Mouse (Mus musculus) embryonic facial prominence, embryonic 10.5 days (tissue): ENCODE measurements around the gene Olah. TPM values are rescaled to one million over a fixed set of nuclear protein-coding genes. Genes with fewer than 3 reads are reported as not detected.

Experiments used
- DNase-seq: peaks from one replicate; pipeline ENCODE4 v3.0.0-alpha.2; 2017; ENCODE audit warnings: low spot score
- H3K27ac ChIP-seq: fragments of 300-500 bp; sonication (generic); replicated peaks from 2 replicates; pipeline ENCODE4 v1.5.1; 2016; ENCODE audit warnings: mild to moderate bottlenecking
- H3K27me3 ChIP-seq: fragments of 300-500 bp; sonication (generic); replicated peaks from 2 replicates; pipeline ENCODE4 v1.6.1; 2016; ENCODE audit warnings: low read depth, mild to moderate bottlenecking; ENCODE audit not compliant: poor library complexity, severe bottlenecking
- H3K36me3 ChIP-seq: fragments of 300-500 bp; sonication (generic); replicated peaks from 2 replicates; pipeline ENCODE4 v1.6.1; 2016; ENCODE audit warnings: mild to moderate bottlenecking, moderate library complexity
- H3K4me1 ChIP-seq: fragments of 300-500 bp; sonication (generic); 2 replicates; pipeline ENCODE4 v1.6.1; 2016
- H3K4me3 ChIP-seq: fragments of 300-500 bp; sonication (generic); 2 replicates; pipeline ENCODE4 v1.5.1; 2016; ENCODE audit warnings: mild to moderate bottlenecking, moderate library complexity
- H3K9me3 ChIP-seq: fragments of 300-500 bp; sonication (generic); 2 replicates; pipeline ENCODE4 v1.6.1; 2016; ENCODE audit warnings: mild to moderate bottlenecking
- WGBS: fragments of 180-500 bp; shearing (Covaris S2); methylation state at CpG from one replicate; pipeline ENCODE4 v1.1.7; 2016; 5-methylcytosine and 5-hydroxymethylcytosine counted together
- polyA plus RNA-seq: library from polyadenylated mRNA; unstranded; fragments of >200 nt; fragmentation: Nextera tagmentation; extraction: Ambion mirVana; gene quantifications from 2 replicates; pipeline ENCODE4 v1.2.1, GENCODE M21; 2016

Olah gene
- polyA plus RNA-seq, 1 experiment from 2014 or later, result not detected

DNA sequence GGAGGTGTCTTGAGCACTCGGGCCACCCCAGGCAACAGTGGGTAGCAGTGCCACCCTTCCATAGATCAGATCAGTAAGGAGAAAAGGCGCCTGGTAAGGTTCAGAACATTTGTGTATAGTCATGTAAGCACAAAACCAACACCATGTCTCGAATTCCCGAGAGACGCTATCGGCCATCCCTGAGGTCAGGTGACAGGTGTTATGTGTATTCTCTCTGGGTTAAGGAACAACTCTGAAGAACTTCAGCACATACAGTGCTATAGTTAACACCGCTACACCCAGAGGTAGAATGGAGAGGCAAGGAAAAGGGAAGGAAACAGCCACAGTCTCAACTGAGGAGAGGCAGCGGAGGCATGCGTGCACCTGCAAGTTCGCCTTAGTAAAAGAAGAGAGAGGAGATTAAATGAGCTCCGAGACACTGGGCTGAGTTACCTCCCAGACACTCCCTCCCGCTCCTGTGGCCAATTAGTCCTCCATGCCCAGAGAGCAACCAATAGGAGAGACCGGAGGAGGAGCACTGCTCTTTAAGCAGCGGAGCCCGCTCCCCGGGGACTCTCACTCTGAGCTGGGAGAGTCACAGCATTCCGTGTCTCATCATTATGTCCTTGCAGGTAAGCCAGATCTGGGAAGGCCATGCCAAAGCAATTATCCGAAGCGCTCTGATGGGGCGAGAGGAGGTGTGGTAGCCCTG, 61.3 kb downstream of the Olah start, which contains the start of gene Acbd7:
Gene Acbd7 (plus strand): TSS at position 558 of the 691 bp plus-strand sequence.
- Histone ChIP-seq H3K4me1 (peaks cover 19% of the 10 kb centered on the region), H3K36me3 (no peaks in the 10 kb centered on the region), H3K27ac (no peak within 1 kb of the TSS), H3K27me3 (peaks cover 20% of the 10 kb centered on the region), H3K4me3 (peak within 1 kb of the TSS; percentile 46), H3K9me3 (no peaks in the 10 kb centered on the region)
- WGBS, result 5% methylated on average over 20 of the region's 20 CpGs
- DNase-seq, result peak; percentile 61

DNA sequence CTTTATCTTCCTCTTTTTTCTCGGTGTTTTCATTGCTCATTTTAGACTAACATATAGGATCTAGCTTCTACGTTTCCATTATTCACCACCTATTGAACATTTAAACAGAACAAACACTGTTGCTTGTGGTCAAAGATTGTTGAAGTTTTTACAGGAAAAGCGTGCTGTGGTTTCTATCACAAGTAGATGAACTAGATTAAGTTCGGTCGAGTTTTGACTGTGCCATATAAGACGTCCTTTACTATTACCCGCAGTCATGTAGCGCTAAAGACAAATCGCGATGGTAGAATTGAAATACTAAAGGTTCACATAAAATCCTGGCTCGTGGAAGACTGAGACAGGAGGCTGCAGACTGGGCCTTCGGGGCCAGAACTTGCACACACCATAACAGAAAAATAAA, 63.2 kb downstream of the Olah start:
- Histone ChIP-seq H3K36me3 (peaks cover 15% of the 10 kb centered on the region), H3K9me3 (no peaks in the 10 kb centered on the region), H3K4me3 (no peak overlapping the region), H3K4me1 (peaks cover 20% of the 10 kb centered on the region), H3K27me3 (peaks cover 20% of the 10 kb centered on the region), H3K27ac (no peak overlapping the region)
- 92% methylated on average over 12 of the region's 12 CpGs for WGBS
- DNase-seq, result no peak

DNA sequence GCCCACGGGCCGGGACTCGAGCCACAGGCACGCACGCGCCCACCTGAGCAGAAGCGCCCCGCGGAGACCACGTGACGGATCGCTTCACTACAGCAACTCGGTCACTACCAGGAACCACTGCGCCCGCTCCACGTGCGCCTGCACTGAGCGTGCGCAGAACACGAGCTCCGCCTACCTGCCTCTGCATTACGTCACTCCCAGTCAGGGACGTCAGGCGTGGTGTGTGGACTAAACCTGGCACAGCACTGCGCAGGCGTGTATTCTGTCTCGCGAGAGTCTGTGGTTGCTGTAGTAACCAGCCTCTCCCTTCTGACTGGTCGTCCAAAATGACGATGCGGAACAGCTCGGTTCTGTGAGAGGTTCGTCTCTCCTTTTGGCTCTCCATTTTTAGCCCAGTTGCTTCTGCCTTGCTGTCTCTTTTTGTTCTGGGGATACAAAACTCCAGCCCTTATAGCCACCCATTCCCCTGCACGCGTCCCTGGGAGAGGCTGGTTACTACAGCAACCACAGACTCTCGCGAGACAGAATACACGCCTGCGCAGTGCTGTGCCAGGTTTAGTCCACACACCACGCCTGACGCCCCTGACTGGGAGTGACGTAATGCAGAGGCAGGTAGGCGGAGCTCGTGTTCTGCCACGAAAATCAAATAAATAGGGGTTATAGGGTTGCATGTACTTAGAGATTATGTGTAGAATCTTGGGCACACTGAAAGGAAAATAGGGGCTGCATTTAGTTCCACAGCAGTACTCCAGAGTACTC, 64.3 kb downstream of the Olah start, which contains the start of gene Rpp38:
Gene Rpp38 (minus strand): TSS at position 160 of the 759 bp plus-strand sequence.
- peak; percentile 97 for DNase-seq
- H3K27ac ChIP-seq, result peak within 1 kb of the TSS; percentile 89
- H3K9me3 ChIP-seq, result no peaks in the 10 kb centered on the region
- H3K27me3 ChIP-seq, result peaks cover 18% of the 10 kb centered on the region
- H3K36me3 ChIP-seq, result peaks cover 26% of the 10 kb centered on the region
- H3K4me3 ChIP-seq, result peak within 1 kb of the TSS; percentile 79
- H3K4me1 ChIP-seq, result peaks cover 20% of the 10 kb centered on the region
- WGBS, result under 1% methylated on average over 45 of the region's 45 CpGs

DNA sequence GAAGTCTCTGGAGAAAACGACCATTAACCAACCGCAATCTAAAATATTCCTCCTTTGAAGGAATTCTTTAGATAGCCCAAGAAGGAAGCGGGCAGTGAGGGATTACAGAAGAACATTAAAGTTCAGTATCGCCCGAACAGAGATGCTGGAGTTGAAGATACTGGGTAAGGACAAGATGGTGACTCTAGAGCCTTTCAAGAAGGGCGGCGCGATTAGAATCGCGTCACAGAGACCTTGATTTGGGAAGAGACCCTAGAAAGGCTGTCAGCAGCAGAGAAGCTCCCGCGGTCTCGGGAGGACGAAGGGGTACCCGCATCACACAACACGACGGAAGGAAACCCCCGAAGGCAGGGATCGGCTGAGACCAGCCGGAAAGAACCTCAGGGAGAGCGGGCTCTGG, 65.0 kb downstream of the Olah start:
- Histone ChIP-seq H3K27me3 (peaks cover 14% of the 10 kb centered on the region), H3K9me3 (no peaks in the 10 kb centered on the region), H3K27ac (peak overlapping the region; percentile 89), H3K4me1 (peaks cover 20% of the 10 kb centered on the region), H3K36me3 (peaks cover 28% of the 10 kb centered on the region), H3K4me3 (peak overlapping the region; percentile 79)
- no peak for DNase-seq
- 3% methylated on average over 21 of the region's 21 CpGs for WGBS

DNA sequence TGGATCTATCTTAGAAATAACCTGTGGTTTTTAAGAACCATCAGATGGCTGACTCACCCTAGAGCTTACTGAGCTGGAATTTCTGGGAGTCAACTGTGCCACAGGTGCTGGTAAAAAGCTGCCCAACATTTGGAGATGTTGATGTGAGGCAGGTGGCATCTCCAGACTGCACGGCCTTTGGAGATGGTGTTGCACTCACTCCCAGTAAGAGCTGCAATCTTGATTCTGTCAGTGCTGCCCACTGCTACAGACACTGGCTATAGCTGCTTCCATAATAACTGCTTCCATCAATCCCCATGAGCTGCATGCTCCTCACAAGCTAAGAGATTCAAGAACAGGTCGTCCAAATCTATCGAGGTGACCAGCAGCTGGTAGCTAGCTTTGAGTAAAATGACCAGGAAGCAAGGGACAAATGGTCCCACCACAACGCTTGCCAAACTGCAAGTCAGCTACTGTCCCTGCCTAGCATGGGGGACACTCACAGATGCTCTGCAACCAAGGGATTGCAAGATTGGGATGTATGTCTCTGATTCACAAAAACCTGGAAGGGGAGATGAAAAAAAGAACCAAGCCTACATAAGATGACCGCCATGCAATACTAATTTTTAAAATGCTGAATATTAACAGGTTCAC, 65.8 kb downstream of the Olah start:
- peak overlapping the region; percentile 79 for H3K4me3 ChIP-seq
- peaks cover 20% of the 10 kb centered on the region for H3K4me1 ChIP-seq
- no peak overlapping the region for H3K27ac ChIP-seq
- H3K9me3 ChIP-seq, result no peaks in the 10 kb centered on the region
- peaks cover 7% of the 10 kb centered on the region for H3K27me3 ChIP-seq
- WGBS, result 86% methylated on average over 5 of the region's 5 CpGs
- peaks cover 37% of the 10 kb centered on the region for H3K36me3 ChIP-seq
- DNase-seq, result no peak

DNA sequence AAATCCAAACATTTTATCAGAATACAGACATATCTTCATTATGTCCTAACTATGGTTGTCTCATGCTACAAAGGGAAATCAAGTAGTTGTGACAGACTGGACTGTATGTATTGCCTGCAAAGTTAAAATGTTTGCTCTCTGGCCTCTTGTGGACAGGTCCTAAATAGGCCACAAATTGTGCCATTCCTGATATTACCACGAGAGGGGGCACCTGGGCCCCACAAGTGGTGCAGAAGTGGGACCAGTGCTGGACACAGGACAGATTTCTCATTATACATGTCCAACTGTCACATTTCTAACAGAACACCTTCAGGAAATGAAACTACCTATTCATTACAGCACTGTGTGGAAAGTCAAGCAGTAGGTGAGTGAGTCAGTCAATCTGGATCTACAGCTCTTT, 69.7 kb downstream of the Olah start:
- 33% methylated on average over 1 of the region's 1 CpGs for WGBS
- H3K27me3 ChIP-seq, result no peaks in the 10 kb centered on the region
- peaks cover 13% of the 10 kb centered on the region for H3K4me1 ChIP-seq
- 0 out of 2 replicates have a peak, but pooled peaks cover 5% of the 10 kb centered on the region for H3K9me3 ChIP-seq
- H3K36me3 ChIP-seq, result peaks cover 71% of the 10 kb centered on the region
- H3K4me3 ChIP-seq, result no peak overlapping the region
- H3K27ac ChIP-seq, result no peak overlapping the region
- peak; percentile 32 for DNase-seq

DNA sequence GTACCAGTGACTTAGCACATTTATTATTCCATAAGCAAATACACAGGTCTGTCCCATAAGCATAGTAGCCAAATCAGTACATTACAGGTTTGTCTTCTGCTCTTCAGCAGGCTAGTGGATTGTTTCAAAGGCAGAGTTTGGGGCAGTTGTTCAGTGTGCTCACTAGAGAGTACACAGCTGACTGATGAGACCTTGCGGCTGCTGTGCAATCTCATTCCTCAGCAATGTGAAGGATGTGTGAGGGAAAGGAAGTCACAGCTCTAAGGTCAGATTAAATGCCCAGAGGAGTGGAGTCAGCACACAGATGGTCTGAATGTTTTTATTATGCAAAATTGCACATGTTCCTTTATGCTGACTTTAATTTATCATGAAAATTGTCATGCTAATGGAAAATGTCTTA, 70.5 kb downstream of the Olah start:
- WGBS, result 98% methylated on average over 1 of the region's 1 CpGs
- Histone ChIP-seq H3K27ac (no peak overlapping the region), H3K4me1 (peaks cover 9% of the 10 kb centered on the region), H3K27me3 (no peaks in the 10 kb centered on the region), H3K36me3 (peaks cover 75% of the 10 kb centered on the region), H3K4me3 (no peak overlapping the region), H3K9me3 (0 out of 2 replicates have a peak, but pooled peaks cover 5% of the 10 kb centered on the region)
- DNase-seq, result no peak

DNA sequence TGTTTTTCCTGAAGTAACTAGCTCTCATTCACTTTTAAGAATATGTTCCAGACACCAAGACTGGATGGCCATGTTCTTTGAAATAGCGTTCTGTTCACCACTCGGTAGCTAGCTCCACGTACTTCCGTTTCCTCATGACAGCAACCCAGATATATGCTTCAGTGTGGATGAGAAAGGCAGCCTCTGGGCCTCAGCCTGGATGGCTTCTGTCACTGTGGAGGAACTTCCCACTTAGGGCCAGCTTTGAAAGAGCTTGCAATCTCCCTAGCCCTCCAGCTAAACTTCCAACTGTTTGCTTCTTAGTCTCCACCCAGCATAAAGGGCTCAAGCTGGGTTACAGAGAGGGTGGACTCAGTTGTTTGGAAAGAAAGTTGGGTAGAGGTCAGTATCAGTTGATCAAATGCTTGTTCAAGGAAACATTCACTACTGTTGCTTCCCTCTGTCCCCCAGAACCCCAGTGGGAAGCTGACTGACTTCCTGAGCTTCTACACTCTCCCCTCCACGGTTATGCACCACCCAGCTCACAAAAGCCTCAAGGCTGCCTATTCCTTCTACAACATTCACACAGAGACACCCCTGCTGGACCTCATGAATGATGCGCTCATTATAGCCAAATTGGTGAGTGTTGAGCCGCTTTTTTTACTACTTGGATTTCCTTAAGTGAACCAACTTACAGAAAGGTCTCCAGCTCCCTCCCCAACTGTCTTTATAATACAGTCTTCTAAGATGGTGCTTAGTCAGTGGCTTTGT, 72.5 kb downstream of the Olah start:
- Histone ChIP-seq H3K4me1 (no peaks in the 10 kb centered on the region), H3K9me3 (0 out of 2 replicates have a peak, but pooled peaks cover 5% of the 10 kb centered on the region), H3K27me3 (no peaks in the 10 kb centered on the region), H3K27ac (no peak overlapping the region), H3K36me3 (peaks cover 72% of the 10 kb centered on the region), H3K4me3 (no peak overlapping the region)
- no peak for DNase-seq
- WGBS, result 92% methylated on average over 7 of the region's 7 CpGs

DNA sequence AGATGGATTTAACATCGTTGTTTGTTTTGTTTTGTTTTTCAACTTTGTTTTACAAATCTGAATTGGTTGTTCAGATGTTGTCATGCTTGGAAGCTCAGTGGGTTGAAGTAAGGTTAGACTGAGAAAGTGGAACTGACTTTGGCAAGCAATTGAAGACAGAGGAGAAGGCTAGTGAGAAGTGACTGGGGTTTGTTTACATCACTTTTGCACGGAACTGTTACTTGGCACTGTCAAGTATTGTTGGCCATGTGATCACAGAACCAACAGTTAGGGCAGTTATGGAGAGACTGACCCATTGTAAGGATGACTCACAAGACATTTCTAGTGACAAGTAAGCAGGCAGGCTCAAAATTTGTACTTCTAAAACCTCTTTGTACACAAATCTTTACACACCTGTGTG, 73.9 kb downstream of the Olah start:
- H3K27me3 ChIP-seq, result no peaks in the 10 kb centered on the region
- 90% methylated on average over 2 of the region's 2 CpGs for WGBS
- H3K27ac ChIP-seq, result no peak overlapping the region
- no peak overlapping the region for H3K4me3 ChIP-seq
- H3K36me3 ChIP-seq, result peaks cover 72% of the 10 kb centered on the region
- DNase-seq, result no peak
- H3K9me3 ChIP-seq, result 0 out of 2 replicates have a peak, but pooled peaks cover 5% of the 10 kb centered on the region
- H3K4me1 ChIP-seq, result no peaks in the 10 kb centered on the region

DNA sequence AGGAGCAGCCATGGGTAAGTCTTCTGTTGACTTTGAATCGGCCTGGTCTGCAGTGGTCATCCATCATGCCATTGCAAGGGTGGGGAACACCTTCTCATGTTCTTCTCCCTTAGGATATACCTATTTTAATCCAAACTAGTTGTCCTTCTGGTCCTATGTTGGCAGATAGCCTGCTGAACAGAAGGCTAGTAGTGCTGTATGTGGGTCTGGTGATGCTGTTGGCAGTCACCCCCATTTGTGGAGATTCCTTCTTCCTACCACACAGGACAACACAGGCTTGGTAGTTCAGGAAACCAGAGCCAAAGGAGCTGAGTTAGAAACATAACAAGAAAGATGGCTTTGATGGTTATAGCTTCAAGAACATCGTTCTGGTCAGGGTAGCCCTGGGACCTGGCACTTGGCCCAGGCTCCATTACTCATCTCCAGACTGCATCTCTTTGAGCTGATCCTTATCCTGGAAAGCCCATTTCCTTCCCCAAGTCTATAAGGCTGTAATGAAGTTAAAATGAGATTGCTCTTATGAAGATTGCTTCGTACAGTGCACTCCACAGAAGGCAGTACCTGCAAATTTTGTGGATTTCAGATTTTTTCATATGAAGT, 91.5 kb downstream of the Olah start:
- Histone ChIP-seq H3K27ac (no peak overlapping the region), H3K36me3 (peaks cover 24% of the 10 kb centered on the region), H3K4me1 (no peaks in the 10 kb centered on the region), H3K9me3 (no peaks in the 10 kb centered on the region), H3K27me3 (no peaks in the 10 kb centered on the region), H3K4me3 (no peak overlapping the region)
- no peak for DNase-seq
- 90% methylated on average over 3 of the region's 3 CpGs for WGBS

DNA sequence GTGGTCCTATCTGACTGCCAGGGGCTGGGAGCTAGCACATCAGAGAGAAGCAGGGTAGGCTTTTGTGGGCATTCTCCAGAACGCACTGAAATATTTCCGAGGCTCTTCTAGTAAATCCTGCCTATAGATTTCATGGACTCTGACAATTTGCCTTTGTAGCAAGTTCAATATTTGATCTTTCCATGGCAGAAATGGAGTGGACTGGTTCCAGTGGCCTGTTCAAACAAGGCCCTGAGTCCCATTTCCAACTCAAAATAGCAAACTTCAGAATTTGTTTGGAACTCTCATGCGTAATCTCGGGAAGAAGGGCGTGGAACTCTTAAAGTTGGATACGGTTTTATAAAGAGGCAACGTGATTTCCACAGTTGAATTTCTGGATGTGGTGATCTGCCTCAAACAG, 101.2 kb downstream of the Olah start:
- no peaks in the 10 kb centered on the region for H3K4me1 ChIP-seq
- DNase-seq, result no peak
- H3K9me3 ChIP-seq, result no peaks in the 10 kb centered on the region
- H3K36me3 ChIP-seq, result no peaks in the 10 kb centered on the region
- H3K4me3 ChIP-seq, result no peak overlapping the region
- no peaks in the 10 kb centered on the region for H3K27me3 ChIP-seq
- H3K27ac ChIP-seq, result no peak overlapping the region
- 96% methylated on average over 7 of the region's 7 CpGs for WGBS

DNA sequence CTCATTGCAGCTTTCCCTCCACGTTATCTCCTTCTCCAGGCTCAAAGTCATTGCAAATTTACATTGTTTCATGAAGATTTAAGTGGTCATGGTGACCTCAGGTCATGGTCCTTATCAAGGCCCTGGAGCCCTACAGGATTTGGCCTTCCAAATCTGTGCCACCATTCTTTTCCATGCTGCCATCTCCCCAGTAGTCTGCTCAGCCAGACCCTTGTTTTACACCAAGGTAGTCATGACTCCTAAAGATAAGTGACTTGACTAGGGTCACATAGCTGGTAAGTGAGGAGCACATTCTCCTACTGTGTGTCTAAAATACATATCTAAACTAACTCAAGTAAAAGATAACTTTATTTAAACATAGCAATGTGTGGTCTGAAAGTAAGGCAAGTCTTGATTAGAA, 104.8 kb downstream of the Olah start:
- WGBS, result 92% methylated on average over 1 of the region's 1 CpGs
- H3K4me3 ChIP-seq, result no peak overlapping the region

More for the DNA sequence above, 104.8 kb downstream of the Olah start:
- no peaks in the 10 kb centered on the region for H3K27me3 ChIP-seq
- no peak overlapping the region for H3K27ac ChIP-seq
- no peaks in the 10 kb centered on the region for H3K9me3 ChIP-seq
- H3K4me1 ChIP-seq, result no peaks in the 10 kb centered on the region
- DNase-seq, result no peak
- no peaks in the 10 kb centered on the region for H3K36me3 ChIP-seq
